Mouse (Mus musculus) frontal cortex, postnatal 10 days (tissue): Measurements from ENCODE around the gene Zfp579.

Experiments used
- DNase-seq, 2 experiments: peaks; one replicate each; pipeline ENCODE4 v3.0.0; 2022; ENCODE audit warnings: low spot score in 2 of 2, mixed read lengths in 1 of 2

Zfp579 gene

DNA sequence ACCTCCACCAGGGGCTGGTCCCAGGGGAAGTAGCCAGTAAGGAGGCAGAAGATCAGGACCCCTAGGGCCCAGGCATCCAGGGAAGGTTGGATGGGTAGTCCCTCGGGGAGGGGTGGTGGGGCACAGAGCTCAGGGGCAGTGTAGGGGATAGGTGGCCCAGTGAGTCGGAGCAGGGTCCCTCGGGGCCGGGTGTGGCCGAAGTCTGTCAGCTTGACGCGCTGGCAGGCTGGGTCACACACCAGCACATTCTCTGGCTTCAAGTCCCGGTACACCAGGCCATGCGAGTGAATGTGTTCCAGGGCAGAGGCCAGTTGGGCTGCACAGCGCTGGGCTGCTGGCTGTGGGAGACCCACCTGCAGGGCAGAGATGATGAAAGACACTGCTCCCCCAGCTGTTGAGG is 38.6 kb downstream of the Zfp579 start:
- no peak for DNase-seq

DNA sequence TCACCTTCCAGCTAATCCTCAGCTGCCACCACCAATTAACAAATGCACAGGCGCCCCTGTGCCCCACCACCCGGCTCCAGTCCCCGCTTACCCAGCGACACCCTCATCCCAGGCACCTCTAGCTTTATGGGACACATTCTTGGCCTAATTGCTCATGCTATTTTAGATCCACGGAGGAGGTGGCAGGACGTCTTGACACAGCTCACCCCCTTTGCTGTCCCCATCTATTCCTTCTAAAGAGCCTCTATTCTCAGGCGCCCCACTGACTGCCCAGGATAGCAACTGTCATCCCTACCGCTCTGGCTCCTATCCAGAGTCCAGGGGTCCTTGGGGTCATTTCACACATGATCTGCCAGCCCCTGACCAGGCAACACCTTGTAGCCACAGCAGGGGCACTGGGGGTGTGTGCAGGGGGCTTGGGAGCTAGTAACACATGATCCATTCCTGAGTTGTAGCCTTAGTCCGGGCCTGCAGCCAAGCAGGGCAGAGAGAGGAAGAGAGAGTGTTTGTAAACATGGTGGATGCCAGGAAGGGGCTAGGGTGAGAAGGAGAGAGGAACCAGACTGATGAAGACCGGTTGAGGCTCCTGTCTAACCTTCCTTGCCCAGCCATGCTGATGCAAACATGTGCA is 42.0 kb downstream of the Zfp579 start:
- DNase-seq = no peak

DNA sequence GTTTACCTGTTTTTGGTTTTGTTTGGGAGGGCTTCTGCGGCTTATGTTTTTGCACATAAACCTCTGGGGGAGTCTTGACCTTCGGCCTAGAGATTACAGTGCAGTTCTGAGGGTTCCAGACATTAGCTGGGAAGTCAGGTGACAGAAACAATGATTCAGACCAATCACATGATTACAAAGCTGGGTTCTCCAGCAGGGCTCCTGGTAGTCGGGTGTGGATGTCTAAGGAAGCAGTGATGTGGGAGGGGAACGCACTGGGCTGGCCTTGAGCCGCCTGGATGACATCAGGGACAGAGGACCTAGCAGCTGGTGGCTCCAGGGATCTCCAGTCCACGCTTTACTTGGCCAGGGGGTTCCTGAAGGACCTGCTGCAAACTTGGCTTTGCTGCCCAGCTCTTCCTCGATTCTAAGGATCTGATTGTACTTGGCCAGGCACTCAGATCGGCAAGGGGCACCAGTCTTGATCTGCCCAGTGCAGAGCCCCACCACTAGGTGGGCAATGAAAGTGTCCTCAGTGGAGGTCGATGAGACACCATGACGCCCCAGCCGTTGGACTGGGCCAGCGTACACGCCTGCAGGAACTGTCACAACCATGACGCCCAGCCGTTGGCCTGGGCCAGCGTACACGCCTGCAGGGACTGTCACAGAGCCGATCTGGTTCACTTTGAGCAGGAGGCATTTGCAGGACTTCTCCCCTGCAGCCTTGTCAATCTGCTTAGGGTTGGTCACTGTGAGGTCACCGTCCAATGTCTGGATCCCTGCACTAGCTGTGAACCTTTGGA is 45.2 kb downstream of the Zfp579 start:
- DNase-seq = no peak

DNA sequence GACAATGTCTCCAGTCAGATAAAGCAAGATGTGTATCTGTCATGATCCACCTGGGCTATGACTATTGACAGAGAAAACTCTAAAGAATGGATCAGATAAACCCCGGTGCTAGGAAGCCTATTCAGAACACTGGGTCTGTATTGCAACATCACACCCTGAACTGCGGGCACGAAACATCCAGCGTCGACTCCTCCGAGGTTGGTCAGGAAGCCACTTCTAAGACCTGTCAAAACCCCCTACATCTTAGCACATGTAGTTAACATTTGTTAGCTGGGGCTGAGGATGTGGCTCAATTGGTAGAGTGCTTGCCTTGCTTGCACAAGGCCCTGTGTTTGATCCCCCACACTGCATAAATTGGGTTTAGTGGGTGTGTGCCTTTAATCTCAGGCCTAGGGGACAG is 47.6 kb downstream of the Zfp579 start:
- no peak for DNase-seq

DNA sequence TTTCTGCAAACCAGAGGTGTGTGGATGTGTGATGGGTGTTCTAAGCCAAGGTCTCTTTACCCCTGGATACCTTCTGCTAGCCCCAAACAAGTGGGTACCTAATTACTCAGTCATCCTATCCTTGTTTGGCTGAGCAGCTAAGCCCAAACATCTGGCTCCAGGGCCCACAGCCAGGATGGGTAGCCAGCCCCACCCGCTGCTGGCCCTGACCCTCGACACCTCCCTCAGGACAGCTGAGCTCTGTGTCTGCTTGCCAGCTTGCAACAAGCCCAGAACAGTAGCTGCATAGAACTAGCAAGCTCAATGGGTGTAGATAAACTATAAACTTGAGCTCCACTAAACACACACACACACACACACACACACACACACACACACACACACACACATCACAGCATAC is 48.1 kb downstream of the Zfp579 start:
- DNase-seq = no peak

DNA sequence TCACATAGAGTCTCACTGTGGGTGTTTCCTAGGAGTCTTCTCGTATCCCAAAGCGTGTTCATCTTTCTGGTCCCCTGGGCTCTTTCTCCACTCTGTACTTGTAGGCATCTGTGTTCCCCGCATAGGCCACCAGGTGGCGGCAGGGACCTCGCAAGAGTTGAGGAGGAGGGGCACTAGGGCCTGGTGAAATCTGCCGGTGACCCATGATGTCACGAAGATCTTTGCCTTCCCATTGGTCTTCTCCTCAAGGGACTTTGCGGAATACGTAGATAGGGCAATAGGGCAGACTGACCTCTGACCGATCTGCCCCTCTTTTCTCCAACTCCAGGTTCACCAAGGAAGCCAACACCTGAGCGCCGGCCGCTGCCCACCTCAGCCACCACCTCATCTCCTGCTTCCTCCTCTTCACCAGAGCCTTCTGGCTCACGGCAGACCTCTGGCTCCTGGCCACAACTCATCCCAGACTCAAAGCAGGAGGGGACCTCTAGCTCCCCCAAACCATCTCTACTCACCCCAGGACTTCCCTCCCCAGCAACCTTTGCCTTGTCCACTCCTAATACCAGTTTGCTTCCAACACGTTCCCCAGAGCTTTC is 52.6 kb downstream of the Zfp579 start:
- DNase-seq = peak; percentile 84 to 86

DNA sequence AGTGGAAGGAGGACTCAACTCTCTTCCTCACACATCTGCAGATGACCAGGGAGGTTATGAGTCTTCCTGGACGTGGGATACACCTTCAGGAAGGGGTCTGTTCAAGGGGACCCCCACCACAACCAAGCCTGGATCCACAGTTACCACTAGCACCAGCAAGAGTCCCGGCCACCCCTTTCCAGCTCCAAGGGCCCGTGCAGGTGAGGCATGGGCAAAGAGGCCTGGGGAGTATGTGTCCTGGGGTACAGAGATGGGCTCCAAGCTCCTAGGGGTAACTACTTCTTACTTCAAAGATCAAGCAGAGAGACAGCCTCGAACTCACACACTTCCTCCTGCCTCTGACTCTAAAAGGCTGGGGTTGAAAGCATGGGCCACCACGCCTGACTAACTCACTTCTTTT is 53.3 kb downstream of the Zfp579 start:
- no peak for DNase-seq

DNA sequence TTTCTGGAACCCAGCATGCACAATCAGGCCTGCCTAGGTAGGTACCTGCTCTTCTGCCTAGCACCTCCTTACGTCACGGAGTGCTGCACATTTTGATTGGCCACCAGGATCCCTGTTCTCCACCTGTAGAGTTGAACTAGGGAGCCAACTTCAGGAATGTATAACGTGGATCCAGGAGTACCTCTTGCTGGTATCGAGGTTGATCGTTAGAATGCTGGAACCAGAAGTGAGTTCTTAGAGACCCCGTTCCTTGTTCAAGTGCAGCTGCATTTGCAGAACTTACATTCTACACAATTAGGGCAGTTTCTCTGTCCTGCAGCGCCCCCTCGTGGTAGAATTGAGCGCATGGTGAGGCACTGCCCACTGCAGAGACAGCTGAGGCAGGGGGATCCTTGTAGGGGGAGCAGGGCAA is 55.9 kb downstream of the Zfp579 start:
- peak in 1 of 2 experiments; percentile 69 for DNase-seq

DNA sequence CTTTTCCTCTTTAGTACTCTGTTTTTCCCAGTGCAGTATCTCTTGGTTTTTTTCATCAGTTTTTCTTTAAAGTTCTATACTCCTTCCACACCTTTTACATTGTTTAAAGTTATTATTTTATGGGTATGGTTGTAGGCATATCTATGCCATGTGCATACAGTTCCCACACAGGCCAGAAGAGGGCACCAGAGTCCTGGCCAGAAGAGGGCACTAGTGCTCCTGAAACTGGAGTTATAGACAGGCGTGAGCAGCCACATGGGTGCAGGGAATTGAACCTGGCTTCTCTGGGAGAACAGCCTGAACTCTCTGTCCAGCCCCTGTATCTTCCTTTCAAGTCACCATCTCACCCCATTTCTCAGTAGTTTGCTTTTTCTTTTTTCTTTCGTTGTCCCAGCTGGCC is 57.5 kb downstream of the Zfp579 start:
- no peak for DNase-seq

DNA sequence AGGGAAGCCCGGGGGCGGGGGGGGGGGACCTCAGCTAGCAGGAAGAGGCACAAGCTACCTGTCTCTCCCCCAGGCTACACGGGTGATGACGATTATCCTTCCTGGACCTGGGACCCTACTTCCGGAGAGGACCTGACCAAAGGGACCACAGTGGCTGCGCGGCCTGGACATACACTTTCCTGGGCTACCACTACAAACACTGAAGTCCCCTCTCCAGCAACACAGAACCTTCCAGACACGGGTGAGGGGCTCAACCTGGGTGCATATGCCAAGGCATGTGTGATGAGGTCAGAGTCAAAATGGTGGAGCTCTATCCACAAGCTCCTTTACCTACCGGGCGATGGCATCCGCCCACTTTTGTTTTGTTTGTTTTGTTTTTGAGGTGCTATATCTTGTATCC is 58.6 kb downstream of the Zfp579 start:
- no peak for DNase-seq

DNA sequence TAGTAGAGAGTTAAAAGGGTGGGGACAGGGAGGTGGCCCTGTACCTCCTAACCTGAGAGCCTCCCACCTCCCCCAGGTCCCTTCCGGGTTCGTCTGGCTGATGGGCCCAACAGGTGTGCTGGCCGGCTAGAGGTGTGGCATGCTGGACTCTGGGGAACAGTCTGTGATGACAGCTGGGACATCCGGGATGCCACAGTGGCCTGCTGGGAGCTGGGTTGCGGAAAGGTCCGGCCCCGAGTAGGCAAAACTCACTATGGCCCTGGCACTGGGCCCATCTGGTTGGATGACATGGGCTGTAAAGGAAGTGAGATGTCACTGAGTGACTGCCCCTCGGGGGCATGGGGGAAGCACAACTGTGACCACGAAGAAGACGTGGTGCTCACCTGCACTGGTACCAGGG is 59.1 kb downstream of the Zfp579 start:
- no peak for DNase-seq

DNA sequence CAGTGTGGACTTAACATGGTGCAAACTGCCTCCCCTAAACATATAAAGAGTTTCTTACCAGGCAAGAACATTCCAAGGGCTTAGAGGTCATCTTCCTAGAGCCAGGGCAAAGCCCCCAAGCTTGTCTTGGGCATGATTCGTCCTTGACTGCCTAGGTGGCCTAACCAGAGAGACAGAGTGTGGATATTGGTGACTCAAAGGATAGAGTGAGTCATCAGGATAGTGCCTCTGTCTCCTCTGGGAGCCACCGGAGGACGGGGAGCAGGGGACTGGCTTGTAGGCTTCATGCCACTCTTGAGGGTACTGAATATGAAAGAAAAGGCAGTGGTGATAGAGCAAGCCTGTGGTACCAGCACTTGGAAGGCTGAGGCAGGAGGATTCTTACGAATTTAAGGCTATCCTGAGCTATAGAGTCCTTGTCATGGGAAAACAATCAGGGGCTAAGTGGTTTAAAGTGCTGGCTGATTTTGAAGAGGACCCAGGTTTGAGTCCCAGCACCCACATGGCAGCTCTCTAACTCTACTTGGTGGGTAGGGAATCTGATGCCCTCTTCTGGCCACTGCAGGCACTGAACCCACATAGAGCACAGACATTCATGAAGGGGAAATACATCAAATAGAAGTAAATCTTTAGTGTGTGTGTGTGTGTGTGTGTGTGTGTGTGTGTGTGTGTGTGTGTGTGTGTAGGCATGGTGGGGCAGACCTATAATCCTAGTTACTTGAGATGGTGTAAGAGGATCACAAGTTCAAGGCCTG is 61.6 kb downstream of the Zfp579 start:
- no peak for DNase-seq
